Mouse (Mus musculus) limb, embryonic 13.5 days (tissue): ENCODE measurements around the gene Cdk2ap2. TPM values are rescaled to one million over a fixed set of nuclear protein-coding genes. Genes with fewer than 3 reads are reported as not detected.
A peak's percentile ranks its signal among the peaks of the same experiment; 100 is the strongest.
"Not testable (repeated sequence)": the region's sequence is repeated elsewhere in the genome, so short reads cannot be mapped to it uniquely, and the experiment has no call there.

ENCODE experiments used
- ATAC-seq: fragments of 200-750 bp; cut with Nextera tagmentation; 2 replicates; pipeline ENCODE4 v1.8.0; 2017; ENCODE audit warnings: low read depth, moderate number of reproducible peaks, moderate TSS enrichment; ENCODE audit not compliant: low FRiP score
- H3K27ac ChIP-seq: fragments of 300-500 bp; sonication (generic); 2 replicates; pipeline ENCODE4 v1.5.1; 2015; ENCODE audit warnings: inconsistent platforms, mild to moderate bottlenecking, moderate library complexity
- H3K27me3 ChIP-seq: fragments of 300-500 bp; sonication (generic); 2 replicates; pipeline ENCODE4 v1.6.1; 2015; ENCODE audit warnings: mild to moderate bottlenecking, inconsistent platforms
- H3K36me3 ChIP-seq: fragments of 300-500 bp; sonication (generic); 2 replicates; pipeline ENCODE4 v1.6.1; 2015; ENCODE audit warnings: inconsistent platforms, mild to moderate bottlenecking, moderate library complexity
- H3K4me1 ChIP-seq: fragments of 300-500 bp; sonication (generic); 2 replicates; pipeline ENCODE4 v1.6.1; 2015; ENCODE audit warnings: inconsistent platforms
- H3K4me2 ChIP-seq: fragments of 300-500 bp; sonication (generic); replicated peaks from 2 replicates; pipeline ENCODE4 v1.6.1; 2015; ENCODE audit warnings: inconsistent platforms, mild to moderate bottlenecking, moderate library complexity
- H3K4me3 ChIP-seq: fragments of 300-500 bp; sonication (generic); 2 replicates; pipeline ENCODE4 v1.5.1; 2015; ENCODE audit warnings: moderate library complexity, mild to moderate bottlenecking, inconsistent platforms
- H3K9ac ChIP-seq: fragments of 300-500 bp; sonication (generic); 2 replicates; pipeline ENCODE4 v1.6.1; 2015; ENCODE audit warnings: mild to moderate bottlenecking, inconsistent platforms
- H3K9me3 ChIP-seq: fragments of 300-500 bp; sonication (generic); 2 replicates; pipeline ENCODE4 v1.6.1; 2016; ENCODE audit warnings: inconsistent platforms
- WGBS: fragments of 180-500 bp; shearing (Covaris S2); methylation state at CpG from one replicate; pipeline ENCODE4 v1.1.7; 2015; 5-methylcytosine and 5-hydroxymethylcytosine counted together
- polyA plus RNA-seq: library from polyadenylated mRNA; unstranded; fragments of >200 nt; fragmentation: Nextera tagmentation; extraction: Ambion mirVana; gene quantifications from 2 replicates; pipeline ENCODE4 v1.2.1, GENCODE M21; 2015

Gene Cdk2ap2
- polyA plus RNA-seq, 1 experiment from 2014 or later, result 56.8 TPM

GRCm38 (mm10) chr19:4113186-4113805 lies 16.3 kb downstream of the Cdk2ap2 start:
- no peak overlapping the region for H3K4me3 ChIP-seq
- WGBS, result 66% methylated on average over 13 of the region's 13 CpGs
- no peaks in the 10 kb centered on the region for H3K9me3 ChIP-seq
- H3K27ac ChIP-seq, result peak overlapping the region; percentile 69
- peak overlapping the region; percentile 35; the same call in 1 of the 2 replicates for H3K9ac ChIP-seq
- H3K36me3 ChIP-seq, result peaks cover 70% of the 10 kb centered on the region
- no peaks in the 10 kb centered on the region for H3K27me3 ChIP-seq
- peaks cover 20% of the 10 kb centered on the region for H3K4me1 ChIP-seq
- ATAC-seq, result no peak
- peak overlapping the region; percentile 9; the same call in 1 of the 2 replicates for H3K4me2 ChIP-seq

- peak; percentile 20; the same call in 1 of the 2 replicates for ATAC-seq
- Histone ChIP-seq H3K27ac (peak overlapping the region; percentile 69; the same call in 1 of the 2 replicates), H3K4me3 (no peak overlapping the region), H3K4me2 (peak overlapping the region; percentile 9; the same call in 1 of the 2 replicates), H3K9ac (0 out of 2 replicates have a peak overlapping the region, but pooled peaks have one; percentile 35), H3K9me3 (no peaks in the 10 kb centered on the region), H3K36me3 (peaks cover 72% of the 10 kb centered on the region), H3K4me1 (peaks cover 20% of the 10 kb centered on the region), H3K27me3 (no peaks in the 10 kb centered on the region)
- 33% methylated on average over 5 of the region's 5 CpGs for WGBS
These were observed 16.8 kb downstream of the Cdk2ap2 start for GRCm38 (mm10) chr19:4113806-4114230.

- 92% methylated on average over 10 of the region's 10 CpGs for WGBS
These were observed 17.6 kb downstream of the Cdk2ap2 start for GRCm38 (mm10) chr19:4114551-4114950.

GRCm38 (mm10) chr19:4115144-4115543 lies 18.2 kb downstream of the Cdk2ap2 start:
- Histone ChIP-seq H3K4me3 (no peak overlapping the region), H3K4me1 (peaks cover 22% of the 10 kb centered on the region), H3K27ac (no peak overlapping the region; the same call in 1 of the 2 replicates), H3K9me3 (no peaks in the 10 kb centered on the region), H3K27me3 (no peaks in the 10 kb centered on the region), H3K36me3 (peaks cover 75% of the 10 kb centered on the region), H3K4me2 (no peak overlapping the region), H3K9ac (0 out of 2 replicates have a peak overlapping the region, but pooled peaks have one; percentile 25)
- ATAC-seq, result no peak
- 95% methylated on average over 10 of the region's 10 CpGs for WGBS

More at GRCm38 (mm10) chr19:4114551-4114950, 17.6 kb downstream of the Cdk2ap2 start:
- ATAC-seq, result no peak
- Histone ChIP-seq H3K4me2 (no peak overlapping the region), H3K36me3 (peaks cover 75% of the 10 kb centered on the region), H3K4me1 (peaks cover 20% of the 10 kb centered on the region), H3K9me3 (no peaks in the 10 kb centered on the region), H3K9ac (0 out of 2 replicates have a peak overlapping the region, but pooled peaks have one; percentile 25), H3K27me3 (no peaks in the 10 kb centered on the region), H3K4me3 (no peak overlapping the region), H3K27ac (peak overlapping the region; percentile 69; the same call in 1 of the 2 replicates)

GRCm38 (mm10) chr19:4115816-4116215 lies 18.8 kb downstream of the Cdk2ap2 start:
- Histone ChIP-seq H3K36me3 (peaks cover 75% of the 10 kb centered on the region), H3K9ac (no peak overlapping the region), H3K27me3 (no peaks in the 10 kb centered on the region), H3K4me3 (no peak overlapping the region), H3K4me1 (peaks cover 29% of the 10 kb centered on the region), H3K9me3 (no peaks in the 10 kb centered on the region), H3K27ac (no peak overlapping the region), H3K4me2 (no peak overlapping the region)
- 85% methylated on average over 11 of the region's 11 CpGs for WGBS
- ATAC-seq, result no peak

- WGBS, result 97% methylated on average over 7 of the region's 7 CpGs
- H3K4me3 ChIP-seq, result no peak overlapping the region
These were observed 20.0 kb downstream of the Cdk2ap2 start for GRCm38 (mm10) chr19:4117006-4117405.

GRCm38 (mm10) chr19:4118350-4118749 lies 21.4 kb downstream of the Cdk2ap2 start:
- no peak for ATAC-seq
- Histone ChIP-seq H3K9me3 (no peaks in the 10 kb centered on the region), H3K4me1 (peaks cover 28% of the 10 kb centered on the region), H3K27me3 (no peaks in the 10 kb centered on the region), H3K4me3 (no peak overlapping the region), H3K9ac (no peak overlapping the region), H3K27ac (no peak overlapping the region), H3K36me3 (peaks cover 55% of the 10 kb centered on the region), H3K4me2 (no peak overlapping the region)
- WGBS, result 90% methylated on average over 2 of the region's 2 CpGs

More at GRCm38 (mm10) chr19:4117006-4117405, 20.0 kb downstream of the Cdk2ap2 start:
- H3K9ac ChIP-seq, result no peak overlapping the region
- ATAC-seq, result no peak
- peaks cover 32% of the 10 kb centered on the region for H3K4me1 ChIP-seq
- H3K27me3 ChIP-seq, result no peaks in the 10 kb centered on the region
- H3K36me3 ChIP-seq, result peaks cover 68% of the 10 kb centered on the region
- no peaks in the 10 kb centered on the region for H3K9me3 ChIP-seq
- no peak overlapping the region for H3K4me2 ChIP-seq
- no peak overlapping the region for H3K27ac ChIP-seq

- Histone ChIP-seq H3K9me3 (no peaks in the 10 kb centered on the region), H3K4me1 (peaks cover 22% of the 10 kb centered on the region), H3K4me2 (peak overlapping the region; percentile 63), H3K27me3 (no peaks in the 10 kb centered on the region), H3K27ac (no peak overlapping the region), H3K9ac (0 out of 2 replicates have a peak overlapping the region, but pooled peaks have one; percentile 31), H3K36me3 (peaks cover 39% of the 10 kb centered on the region), H3K4me3 (no peak overlapping the region)
- 85% methylated on average over 6 of the region's 6 CpGs for WGBS
- ATAC-seq, result no peak
These were observed 22.9 kb downstream of the Cdk2ap2 start for GRCm38 (mm10) chr19:4119716-4120487.

GRCm38 (mm10) chr19:4120496-4120895 lies 23.5 kb downstream of the Cdk2ap2 start:
- ATAC-seq, result no peak
- peak overlapping the region; percentile 50 for H3K4me3 ChIP-seq
- WGBS, result 97% methylated on average over 2 of the region's 2 CpGs
- peaks cover 25% of the 10 kb centered on the region for H3K4me1 ChIP-seq
- no peak overlapping the region for H3K27ac ChIP-seq
- peak overlapping the region; percentile 63 for H3K4me2 ChIP-seq
- no peaks in the 10 kb centered on the region for H3K9me3 ChIP-seq
- H3K9ac ChIP-seq, result 0 out of 2 replicates have a peak overlapping the region, but pooled peaks have one; percentile 31
- peaks cover 33% of the 10 kb centered on the region for H3K36me3 ChIP-seq
- no peaks in the 10 kb centered on the region for H3K27me3 ChIP-seq

- Histone ChIP-seq H3K9ac (peak overlapping the region; percentile 75), H3K27me3 (no peaks in the 10 kb centered on the region), H3K4me2 (peak overlapping the region; percentile 63), H3K4me3 (peak overlapping the region; percentile 50), H3K27ac (peak overlapping the region; percentile 80), H3K36me3 (peaks cover 26% of the 10 kb centered on the region), H3K9me3 (no peaks in the 10 kb centered on the region), H3K4me1 (peaks cover 25% of the 10 kb centered on the region)
- WGBS, result 2% methylated on average over 38 of the region's 38 CpGs
- peak; percentile 77 for ATAC-seq
These were observed 24.3 kb downstream of the Cdk2ap2 start for GRCm38 (mm10) chr19:4121097-4121805.

GRCm38 (mm10) chr19:4121896-4122295 lies 24.9 kb downstream of the Cdk2ap2 start:
- not testable (repeated sequence) for H3K9ac ChIP-seq, H3K27me3 ChIP-seq, H3K4me3 ChIP-seq, H3K9me3 ChIP-seq, ATAC-seq, H3K27ac ChIP-seq
- Histone ChIP-seq H3K4me2 (peak overlapping the region; percentile 63), H3K36me3 (peaks cover 19% of the 10 kb centered on the region), H3K4me1 (peaks cover 31% of the 10 kb centered on the region)
- WGBS, result 63% methylated on average over 6 of the region's 6 CpGs
